Mouse (Mus musculus) adrenal gland, postnatal 0 days (tissue): Measurements from ENCODE around the gene 1700031F05Rik. TPM values are rescaled to one million over a fixed set of nuclear protein-coding genes. Genes with fewer than 3 reads are reported as not detected.

Experiments used
- polyA plus RNA-seq: library from polyadenylated mRNA; unstranded; fragments of >200 nt; fragmentation: Nextera tagmentation; extraction: Ambion mirVana; gene quantifications from 2 replicates; pipeline ENCODE4 v1.2.1, GENCODE M21; 2015

Gene 1700031F05Rik
- polyA plus RNA-seq = not detected in 2 replicates

DNA sequence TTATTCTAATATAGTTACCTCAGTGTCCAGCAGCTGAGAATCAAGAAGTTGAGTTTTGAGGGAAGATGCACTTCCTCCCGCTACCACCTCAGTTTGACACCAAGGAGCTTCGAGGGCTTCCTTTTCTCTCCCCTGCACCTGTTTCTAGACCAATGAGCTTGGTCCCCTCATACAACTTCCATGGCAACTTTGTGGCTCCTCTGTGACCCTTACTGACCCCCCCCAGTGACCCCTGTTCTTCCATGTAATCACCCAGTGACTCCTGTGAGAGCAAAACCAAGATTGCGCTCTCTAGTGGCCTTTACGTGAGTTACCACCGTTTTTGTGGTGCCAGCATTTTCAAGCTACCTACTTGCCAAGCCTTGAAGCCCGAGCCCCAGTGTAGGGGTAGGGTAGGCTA lies at the start of gene 1700031F05Rik:
1700031F05Rik (minus strand) TSS at position 101 of the 400 bp plus-strand sequence.

DNA sequence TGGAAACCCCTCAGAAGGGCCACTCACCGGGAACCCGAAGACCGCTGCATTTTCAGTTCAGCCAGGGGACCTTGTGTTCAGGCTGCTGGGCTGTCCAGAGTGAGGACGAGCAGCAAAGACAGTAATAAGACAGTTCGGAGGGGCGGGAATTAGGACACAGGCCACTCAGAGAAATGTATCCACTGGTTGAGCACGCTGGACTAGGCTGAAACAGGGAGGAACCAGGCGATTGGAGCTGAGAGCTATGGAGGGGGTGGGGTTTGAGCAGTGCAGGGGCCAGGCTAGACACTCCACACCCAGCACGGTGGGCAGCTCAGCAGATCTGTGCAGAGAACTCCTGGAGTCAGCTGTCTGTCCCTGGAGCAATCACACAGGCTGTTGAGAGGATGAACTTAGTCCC lies 40.8 kb upstream of the 1700031F05Rik start, which contains the start of the genes Dmrtc1a and 1700011M02Rik:
Dmrtc1a (minus strand) TSS at position 101 of the 400 bp plus-strand sequence.
1700011M02Rik (plus strand) TSS at position 319 of the 400 bp plus-strand sequence.

GRCm38 (mm10) chrX:102854516-102854915 lies 13.3 kb downstream of the 1700031F05Rik start, which contains the start of gene Dmrtc1c2:
TSS of gene Dmrtc1c2 (minus strand) at chrX:102854616.

Other genes starting within 250 kb of the 1700031F05Rik start
- gene Phka1, start 223.7 kb downstream of the 1700031F05Rik start, polyA plus RNA-seq = 2.8 and 4.2 TPM in 2 replicates
- not detected in 2 replicates for gene Gm3880, start 181.0 kb downstream of the 1700031F05Rik start, polyA plus RNA-seq
- not detected in 2 replicates for gene Gm9112, start 160.3 kb downstream of the 1700031F05Rik start, polyA plus RNA-seq
- not detected in 2 replicates for gene Dmrtc1b, start 160.1 kb downstream of the 1700031F05Rik start, polyA plus RNA-seq
- not detected in 2 replicates for gene Dmrtc1c1, start 65.0 kb downstream of the 1700031F05Rik start, polyA plus RNA-seq
- gene Dmrtc1c2, start 13.4 kb downstream of the 1700031F05Rik start, polyA plus RNA-seq = not detected in 2 replicates
- gene Dmrtc1a, start 40.7 kb upstream of the 1700031F05Rik start, polyA plus RNA-seq = 0.88 and 0.95 TPM in 2 replicates
- not detected in 2 replicates for gene 1700011M02Rik, start 40.9 kb upstream of the 1700031F05Rik start, polyA plus RNA-seq
- gene 1700018G05Rik, start 60.4 kb upstream of the 1700031F05Rik start, polyA plus RNA-seq = 0.52 TPM in 1 of 2 replicates, not detected in the other